Mouse (Mus musculus): ENCODE data around the gene Heatr9.

- peak; percentile 2; the same call in 1 of the 2 replicates for TF ChIP-seq MAX (IDR thresholded peaks at IDR 0.05; ENCODE audit: low read length)
- TF ChIP-seq CTCF (conservative IDR thresholded peaks at IDR 0.05 in 1 of 2, IDR thresholded peaks at IDR 0.05 in 1 of 2; ENCODE audit: low read depth in 2 of 2, low read length in 2 of 2), result no peak
These were observed 48.5 kb downstream of the Heatr9 start for GRCm38 (mm10) chr11:83473235-83474016.

Data from CH12.LX (cell line).